Mouse (Mus musculus) neural tube, postnatal 0 days (tissue): ENCODE results near the gene Desi1. TPM values are rescaled to one million over a fixed set of nuclear protein-coding genes. Genes with fewer than 3 reads are reported as not detected.

Experiments
- polyA plus RNA-seq: library from polyadenylated mRNA; unstranded; fragments of >200 nt; fragmentation: Nextera tagmentation; extraction: Ambion mirVana; gene quantifications from 2 replicates; pipeline ENCODE4 v1.2.1, GENCODE M21; 2015

The Desi1 gene
- 53.0 and 55.9 TPM in 2 replicates for polyA plus RNA-seq

GRCm38 (mm10) chr15:82033762-82034161, at the start of gene Desi1:
Desi1 (minus strand) TSS chr15:82033862.

GRCm38 (mm10) chr15:82069898-82070297, 36.2 kb upstream of the Desi1 start, which contains the start of gene Mei1:
Mei1 (plus strand) TSS chr15:82069996.

GRCm38 (mm10) chr15:82058719-82059201, 25.1 kb upstream of the Desi1 start, which contains the start of gene 4930407I10Rik:
4930407I10Rik (plus strand) TSS chr15:82059151.

GRCm38 (mm10) chr15:82047080-82047883, 13.6 kb upstream of the Desi1 start, which contains the start of gene Snu13:
Snu13 (minus strand) TSS chr15:82047598.

DNA sequence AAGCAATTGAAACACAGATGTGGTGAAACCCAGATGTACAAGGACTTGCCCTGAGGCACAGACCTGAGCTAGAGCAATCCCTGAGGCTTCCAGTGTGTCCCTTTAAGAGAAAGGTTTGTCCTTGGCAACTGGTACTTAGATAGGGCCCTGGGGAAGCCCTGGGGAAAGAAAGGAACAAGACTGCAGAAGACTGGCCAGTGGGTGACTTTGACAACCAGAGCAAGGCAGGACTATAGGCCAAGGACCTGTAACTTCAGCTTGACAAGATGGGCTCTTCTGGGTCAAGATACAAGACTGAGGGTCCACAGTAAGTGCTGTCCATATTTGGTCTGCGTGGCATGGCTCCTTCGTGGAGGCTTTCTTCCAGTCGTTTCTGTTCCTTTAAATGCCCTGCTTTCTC, 46.0 kb downstream of the Desi1 start, which contains the start of gene Xrcc6:
Gene Xrcc6 (plus strand): TSS at position 190 of the 400 bp plus-strand sequence.

GRCm38 (mm10) chr15:81980321-81980720, 53.3 kb downstream of the Desi1 start, which contains the start of gene 1700029P11Rik:
1700029P11Rik (plus strand) TSS chr15:81980540.

GRCm38 (mm10) chr15:81960171-81961077, 73.2 kb downstream of the Desi1 start, which contains the start of gene Pmm1:
Pmm1 (minus strand) TSS chr15:81960930.

Other genes with a start within 250 kb of the Desi1 start
- 27.3 and 28.9 TPM in 2 replicates for gene Tef, start 231.4 kb downstream of the Desi1 start, polyA plus RNA-seq
- 11.7 and 15.7 TPM in 2 replicates for gene Tob2, start 175.1 kb downstream of the Desi1 start, polyA plus RNA-seq
- gene Phf5a, start 162.0 kb downstream of the Desi1 start, polyA plus RNA-seq: 98.4 and 112 TPM in 2 replicates
- gene Aco2, start 161.6 kb downstream of the Desi1 start, polyA plus RNA-seq: 276 and 309 TPM in 2 replicates
- gene Polr3h, start 107.6 kb downstream of the Desi1 start, polyA plus RNA-seq: 119 and 137 TPM in 2 replicates
- gene Csdc2, start 97.1 kb downstream of the Desi1 start, polyA plus RNA-seq: 241 and 292 TPM in 2 replicates
- gene Pmm1, start 72.9 kb downstream of the Desi1 start, polyA plus RNA-seq: 137 and 146 TPM in 2 replicates
- gene 1700029P11Rik, start 53.3 kb downstream of the Desi1 start, polyA plus RNA-seq: not detected in 2 replicates
- gene Xrcc6, start 46.0 kb downstream of the Desi1 start, polyA plus RNA-seq: 30.4 and 33.7 TPM in 2 replicates
- 248 and 267 TPM in 2 replicates for gene Snu13, start 13.7 kb upstream of the Desi1 start, polyA plus RNA-seq
- gene 4930407I10Rik, start 25.3 kb upstream of the Desi1 start, polyA plus RNA-seq: not detected in 2 replicates
- gene Mei1, start 36.1 kb upstream of the Desi1 start, polyA plus RNA-seq: 0.09 and 0.10 TPM in 2 replicates
- 9.0 and 11.0 TPM in 2 replicates for gene Ccdc134, start 94.1 kb upstream of the Desi1 start, polyA plus RNA-seq
- gene Srebf2, start 113.3 kb upstream of the Desi1 start, polyA plus RNA-seq: 151 and 162 TPM in 2 replicates
- gene Shisa8, start 179.0 kb upstream of the Desi1 start, polyA plus RNA-seq: 18.3 and 22.7 TPM in 2 replicates
- 0.97 and 1.0 TPM in 2 replicates for gene Tnfrsf13c, start 190.5 kb upstream of the Desi1 start, polyA plus RNA-seq
- gene Cenpm, start 210.9 kb upstream of the Desi1 start, polyA plus RNA-seq: 18.2 and 19.0 TPM in 2 replicates
- 13.7 and 17.9 TPM in 2 replicates for gene 1500009C09Rik, start 218.5 kb upstream of the Desi1 start, polyA plus RNA-seq
- 311 and 334 TPM in 2 replicates for gene Sept3, start 241.0 kb upstream of the Desi1 start, polyA plus RNA-seq